Mouse (Mus musculus): ENCODE data around the gene Zfp169. TPM values are rescaled to one million over a fixed set of nuclear protein-coding genes. Genes with fewer than 3 reads are reported as not detected.

The Zfp169 gene
- polyA plus RNA-seq, 1 experiment, result 5.7 TPM

DNA sequence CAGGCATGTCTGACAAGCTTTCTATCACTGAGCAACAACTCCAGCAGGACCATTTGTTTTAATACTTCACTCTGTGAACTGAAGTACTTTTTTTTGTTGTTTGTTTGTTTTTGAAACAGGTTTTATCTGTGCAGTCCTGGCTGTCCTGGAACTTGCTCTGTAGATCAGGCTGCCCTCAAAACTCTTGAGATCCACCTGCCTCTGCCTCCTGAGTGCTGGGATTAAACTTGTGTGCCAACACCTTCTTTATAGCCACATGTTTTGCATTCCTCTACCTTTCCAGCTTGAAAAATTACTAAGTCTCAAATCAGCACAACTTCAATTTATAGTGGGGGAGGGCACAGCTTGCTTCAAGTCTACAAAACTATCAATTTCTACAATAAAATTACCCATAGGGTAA, 31.1 kb upstream of the Zfp169 start:
- Histone ChIP-seq H3K27me3 (ENCODE audit: control insufficient read depth, insufficient read depth, low read length) (no peaks in the 10 kb centered on the region), H3K27ac (ENCODE audit: insufficient read depth, low read depth, low read length) (no peak overlapping the region), H3K4me1 (ENCODE audit: control insufficient read depth, insufficient read depth, insufficient read length, low read length) (peaks cover 4% of the 10 kb centered on the region; the same call in 1 of the 2 replicates), H3K36me3 (ENCODE audit: control insufficient read depth, insufficient read depth, low read length) (no peaks in the 10 kb centered on the region), H3K4me3 (ENCODE audit: low read depth, low read length) (no peak overlapping the region)
- no peak for TF ChIP-seq POLR2A (IDR thresholded peaks at IDR 0.05; ENCODE audit: low read depth, low read length)
- no peak for TF ChIP-seq CTCF (IDR thresholded peaks at IDR 0.05; ENCODE audit: extremely low read depth, insufficient read length, insufficient replicate concordance, low read depth, low read length)

DNA sequence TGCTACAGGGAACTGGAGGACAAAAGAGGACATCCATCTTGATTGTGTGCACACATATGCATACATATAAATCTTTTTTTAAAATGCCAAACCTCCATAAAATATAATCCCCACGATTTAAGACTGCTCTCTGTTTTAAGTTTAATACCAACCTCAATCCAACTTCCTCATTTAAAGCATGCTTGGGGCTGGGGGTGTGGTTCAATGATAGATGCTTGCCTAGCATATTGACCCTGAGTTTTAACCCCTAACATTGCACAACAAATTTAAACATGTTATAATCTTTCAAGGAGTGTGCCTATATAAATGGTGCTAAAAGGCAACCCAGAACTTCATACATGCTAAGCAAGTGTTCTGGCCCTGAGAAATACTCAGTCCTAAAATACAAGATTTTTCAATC, 27.2 kb upstream of the Zfp169 start:
- H3K4me3 ChIP-seq (ENCODE audit: low read depth, low read length), result no peak overlapping the region
- no peak overlapping the region for H3K27ac ChIP-seq (ENCODE audit: insufficient read depth, low read depth, low read length)
- peaks cover 4% of the 10 kb centered on the region; the same call in 1 of the 2 replicates for H3K4me1 ChIP-seq (ENCODE audit: control insufficient read depth, insufficient read depth, insufficient read length, low read length)
- H3K36me3 ChIP-seq (ENCODE audit: control insufficient read depth, insufficient read depth, low read length), result peaks cover 10% of the 10 kb centered on the region
- 5% methylated on average over 1 of the region's 1 CpGs for WGBS
- no peaks in the 10 kb centered on the region for H3K27me3 ChIP-seq (ENCODE audit: control insufficient read depth, insufficient read depth, low read length)
- TF ChIP-seq POLR2A (IDR thresholded peaks at IDR 0.05; ENCODE audit: low read depth, low read length) (no peak), CTCF (IDR thresholded peaks at IDR 0.05; ENCODE audit: extremely low read depth, insufficient read length, insufficient replicate concordance, low read depth, low read length) (no peak)

- WGBS, result 89% methylated on average over 5 of the region's 5 CpGs
- TF ChIP-seq POLR2A (IDR thresholded peaks at IDR 0.05; ENCODE audit: low read depth, low read length) (no peak), CTCF (IDR thresholded peaks at IDR 0.05; ENCODE audit: extremely low read depth, insufficient read length, insufficient replicate concordance, low read depth, low read length) (no peak)
These were observed 20.2 kb upstream of the Zfp169 start for GRCm38 (mm10) chr13:48533441-48533840.

GRCm38 (mm10) chr13:48531448-48531847, 18.2 kb upstream of the Zfp169 start:
- 68% methylated on average over 2 of the region's 2 CpGs for WGBS
- H3K27ac ChIP-seq (ENCODE audit: insufficient read depth, low read depth, low read length), result no peak overlapping the region
- TF ChIP-seq CTCF (IDR thresholded peaks at IDR 0.05; ENCODE audit: extremely low read depth, insufficient read length, insufficient replicate concordance, low read depth, low read length) (no peak), POLR2A (IDR thresholded peaks at IDR 0.05; ENCODE audit: low read depth, low read length) (no peak)
- H3K27me3 ChIP-seq (ENCODE audit: control insufficient read depth, insufficient read depth, low read length), result no peaks in the 10 kb centered on the region
- no peak overlapping the region for H3K4me3 ChIP-seq (ENCODE audit: low read depth, low read length)
- H3K4me1 ChIP-seq (ENCODE audit: control insufficient read depth, insufficient read depth, insufficient read length, low read length), result no peaks in the 10 kb centered on the region
- peaks cover 5% of the 10 kb centered on the region for H3K36me3 ChIP-seq (ENCODE audit: control insufficient read depth, insufficient read depth, low read length)

More at GRCm38 (mm10) chr13:48533441-48533840, 20.2 kb upstream of the Zfp169 start:
- Histone ChIP-seq H3K4me3 (ENCODE audit: low read depth, low read length) (no peak overlapping the region), H3K27ac (ENCODE audit: insufficient read depth, low read depth, low read length) (no peak overlapping the region), H3K4me1 (ENCODE audit: control insufficient read depth, insufficient read depth, insufficient read length, low read length) (no peaks in the 10 kb centered on the region), H3K36me3 (ENCODE audit: control insufficient read depth, insufficient read depth, low read length) (peaks cover 11% of the 10 kb centered on the region), H3K27me3 (ENCODE audit: control insufficient read depth, insufficient read depth, low read length) (no peaks in the 10 kb centered on the region)

DNA sequence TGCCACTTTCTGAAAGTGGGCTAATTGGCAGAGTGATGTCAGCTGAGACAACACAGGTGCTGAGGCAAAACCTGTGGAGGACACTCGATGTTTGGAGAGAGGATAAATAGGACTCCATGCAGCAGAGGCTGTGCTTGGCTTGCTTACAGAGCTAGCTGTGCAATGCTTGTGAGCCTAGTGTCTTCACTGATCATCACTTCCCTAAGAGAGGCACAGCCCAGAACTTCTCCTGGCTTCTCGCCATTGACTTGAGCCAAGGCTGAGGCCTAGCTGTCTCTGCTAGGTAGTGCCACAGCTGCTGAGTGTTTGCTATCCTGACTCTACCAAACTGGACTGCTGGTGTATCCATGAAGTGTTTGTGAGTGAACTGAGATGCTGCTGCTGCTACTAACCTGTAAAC, 17.4 kb upstream of the Zfp169 start:
- WGBS, result 32% methylated on average over 2 of the region's 2 CpGs
- no peak overlapping the region for H3K27ac ChIP-seq (ENCODE audit: insufficient read depth, low read depth, low read length)
- no peaks in the 10 kb centered on the region for H3K27me3 ChIP-seq (ENCODE audit: control insufficient read depth, insufficient read depth, low read length)
- no peak overlapping the region for H3K4me3 ChIP-seq (ENCODE audit: low read depth, low read length)
- no peaks in the 10 kb centered on the region for H3K4me1 ChIP-seq (ENCODE audit: control insufficient read depth, insufficient read depth, insufficient read length, low read length)
- TF ChIP-seq POLR2A (IDR thresholded peaks at IDR 0.05; ENCODE audit: low read depth, low read length) (no peak), CTCF (IDR thresholded peaks at IDR 0.05; ENCODE audit: extremely low read depth, insufficient read length, insufficient replicate concordance, low read depth, low read length) (no peak)
- peaks cover 2% of the 10 kb centered on the region; the same call in 1 of the 2 replicates for H3K36me3 ChIP-seq (ENCODE audit: control insufficient read depth, insufficient read depth, low read length)

GRCm38 (mm10) chr13:48529028-48529427, 15.8 kb upstream of the Zfp169 start:
- no peaks in the 10 kb centered on the region for H3K27me3 ChIP-seq (ENCODE audit: control insufficient read depth, insufficient read depth, low read length)
- no peaks in the 10 kb centered on the region for H3K4me1 ChIP-seq (ENCODE audit: control insufficient read depth, insufficient read depth, insufficient read length, low read length)
- 40% methylated on average over 2 of the region's 2 CpGs for WGBS
- H3K4me3 ChIP-seq (ENCODE audit: low read depth, low read length), result no peak overlapping the region
- no peak for TF ChIP-seq POLR2A (IDR thresholded peaks at IDR 0.05; ENCODE audit: low read depth, low read length)
- no peak for TF ChIP-seq CTCF (IDR thresholded peaks at IDR 0.05; ENCODE audit: extremely low read depth, insufficient read length, insufficient replicate concordance, low read depth, low read length)
- H3K27ac ChIP-seq (ENCODE audit: insufficient read depth, low read depth, low read length), result no peak overlapping the region
- no peaks in the 10 kb centered on the region for H3K36me3 ChIP-seq (ENCODE audit: control insufficient read depth, insufficient read depth, low read length)

DNA sequence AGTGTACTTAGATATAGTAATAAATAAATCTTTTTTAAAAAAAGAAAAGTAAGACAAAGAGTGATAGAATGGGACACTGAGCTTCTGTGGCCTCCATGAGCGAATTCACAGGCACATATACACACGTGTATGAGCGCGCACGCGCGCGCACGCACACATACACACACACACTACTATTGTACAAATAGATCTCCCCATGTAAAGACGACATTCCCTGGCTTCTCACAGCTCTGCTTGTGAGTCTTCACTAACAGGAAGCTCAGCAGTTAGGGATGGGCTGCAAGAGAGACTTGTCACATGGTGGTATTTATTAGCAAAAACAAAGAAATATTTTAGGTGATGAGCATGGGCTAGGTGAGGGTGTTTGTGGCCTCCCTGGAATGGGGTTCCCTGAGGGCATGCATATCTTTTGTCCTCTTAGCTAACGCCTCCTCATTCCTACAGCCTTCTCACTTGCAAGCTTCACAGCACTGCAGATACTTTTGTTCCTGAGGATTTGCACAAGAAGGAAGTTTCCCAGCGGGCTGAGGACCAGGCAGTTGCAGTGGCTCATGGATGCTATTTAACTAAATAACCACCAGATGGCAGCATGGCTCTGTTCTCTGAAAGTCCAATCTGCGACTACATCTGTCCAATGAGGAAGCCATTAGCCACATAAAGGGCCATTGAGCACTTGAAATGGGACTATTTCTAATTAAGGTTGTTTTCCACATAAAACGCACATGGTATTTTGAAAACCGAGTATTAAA, 15.0 kb upstream of the Zfp169 start:
- TF ChIP-seq POLR2A (IDR thresholded peaks at IDR 0.05; ENCODE audit: low read depth, low read length) (no peak), CTCF (IDR thresholded peaks at IDR 0.05; ENCODE audit: extremely low read depth, insufficient read length, insufficient replicate concordance, low read depth, low read length) (peak; percentile 64; the same call in 1 of the 2 replicates)
- Histone ChIP-seq H3K4me3 (ENCODE audit: low read depth, low read length) (no peak overlapping the region), H3K36me3 (ENCODE audit: control insufficient read depth, insufficient read depth, low read length) (no peaks in the 10 kb centered on the region), H3K27ac (ENCODE audit: insufficient read depth, low read depth, low read length) (no peak overlapping the region), H3K27me3 (ENCODE audit: control insufficient read depth, insufficient read depth, low read length) (no peaks in the 10 kb centered on the region), H3K4me1 (ENCODE audit: control insufficient read depth, insufficient read depth, insufficient read length, low read length) (no peaks in the 10 kb centered on the region)
- WGBS, result 51% methylated on average over 15 of the region's 15 CpGs
